Mouse (Mus musculus): ENCODE results near the gene Dnmbp.

The Dnmbp gene

GRCm38 (mm10) chr19:43949111-43949810 lies 9.3 kb upstream of the Dnmbp start:
- no peak for DNase-seq (ENCODE audit: low read depth, low spot score)

- no peak for DNase-seq (ENCODE audit: low read depth, low spot score)
Measured at GRCm38 (mm10) chr19:43944566-43944965, 4.6 kb upstream of the Dnmbp start.

GRCm38 (mm10) chr19:43943076-43943475 lies 3.1 kb upstream of the Dnmbp start:
- no peak for DNase-seq (ENCODE audit: low read depth, low spot score)

GRCm38 (mm10) chr19:43939171-43939768 lies 721 bp downstream of the Dnmbp start:
- no peak for DNase-seq (ENCODE audit: low read depth, low spot score)

- no peak for DNase-seq (ENCODE audit: low read depth, low spot score)
Measured at GRCm38 (mm10) chr19:43938355-43938754, 1.6 kb downstream of the Dnmbp start.

- no peak for DNase-seq (ENCODE audit: low read depth, low spot score)
Measured at GRCm38 (mm10) chr19:43930926-43931325, 9.1 kb downstream of the Dnmbp start.

- no peak for DNase-seq (ENCODE audit: low read depth, low spot score)
Measured at GRCm38 (mm10) chr19:43930366-43930765, 9.6 kb downstream of the Dnmbp start.

GRCm38 (mm10) chr19:43929869-43930268 lies 10.1 kb downstream of the Dnmbp start:
- no peak for DNase-seq (ENCODE audit: low read depth, low spot score)

GRCm38 (mm10) chr19:43927967-43928366 lies 12.0 kb downstream of the Dnmbp start:
- no peak for DNase-seq (ENCODE audit: low read depth, low spot score)

- DNase-seq (ENCODE audit: low read depth, low spot score) = peak; percentile 62
Measured at GRCm38 (mm10) chr19:43927057-43927456, 12.9 kb downstream of the Dnmbp start.

GRCm38 (mm10) chr19:43926141-43926987 lies 13.6 kb downstream of the Dnmbp start:
- no peak for DNase-seq (ENCODE audit: low read depth, low spot score)

- no peak for DNase-seq (ENCODE audit: low read depth, low spot score)
Measured at GRCm38 (mm10) chr19:43924361-43924760, 15.6 kb downstream of the Dnmbp start.

GRCm38 (mm10) chr19:43922963-43923362 lies 17.0 kb downstream of the Dnmbp start:
- DNase-seq (ENCODE audit: low read depth, low spot score) = no peak

GRCm38 (mm10) chr19:43921410-43921809 lies 18.6 kb downstream of the Dnmbp start:
- DNase-seq (ENCODE audit: low read depth, low spot score) = no peak

- no peak for DNase-seq (ENCODE audit: low read depth, low spot score)
Measured at GRCm38 (mm10) chr19:43920453-43921300, 19.3 kb downstream of the Dnmbp start.

GRCm38 (mm10) chr19:43919841-43920240 lies 20.1 kb downstream of the Dnmbp start:
- DNase-seq (ENCODE audit: low read depth, low spot score) = no peak

GRCm38 (mm10) chr19:43918834-43919233 lies 21.2 kb downstream of the Dnmbp start:
- DNase-seq (ENCODE audit: low read depth, low spot score) = no peak

- no peak for DNase-seq (ENCODE audit: low read depth, low spot score)
Measured at GRCm38 (mm10) chr19:43917763-43918162, 22.2 kb downstream of the Dnmbp start.

GRCm38 (mm10) chr19:43917406-43917691 lies 22.6 kb downstream of the Dnmbp start:
- DNase-seq (ENCODE audit: low read depth, low spot score) = no peak

GRCm38 (mm10) chr19:43916586-43917405 lies 23.2 kb downstream of the Dnmbp start:
- no peak for DNase-seq (ENCODE audit: low read depth, low spot score)

GRCm38 (mm10) chr19:43915431-43915830 lies 24.6 kb downstream of the Dnmbp start:
- no peak for DNase-seq (ENCODE audit: low read depth, low spot score)
